Mouse (Mus musculus) lung, postnatal 0 days (tissue): Measurements from ENCODE around the gene Ints3. TPM values are rescaled to one million over a fixed set of nuclear protein-coding genes. Genes with fewer than 3 reads are reported as not detected.

Experiments used
- ATAC-seq: fragments of 200-750 bp; cut with Nextera tagmentation; 2 replicates; pipeline ENCODE4 v1.8.0; 2017; ENCODE audit warnings: moderate library complexity
- DNase-seq: peaks from one replicate; pipeline ENCODE4 v3.0.0-alpha.2; 2016; ENCODE audit warnings: low spot score
- H3K27ac ChIP-seq: fragments of 300-500 bp; sonication (generic); 2 replicates; pipeline ENCODE4 v1.5.1; 2014; ENCODE audit warnings: antibody characterized with exemption, mild to moderate bottlenecking, low read length, mixed read lengths
- H3K27me3 ChIP-seq: fragments of 300-500 bp; sonication (generic); replicated peaks from 2 replicates; pipeline ENCODE4 v1.6.1; 2014; ENCODE audit warnings: low read length, mixed read lengths; ENCODE audit not compliant: insufficient read depth
- H3K36me3 ChIP-seq: fragments of 300-500 bp; sonication (generic); 2 replicates; pipeline ENCODE4 v1.6.1; 2014; ENCODE audit warnings: low read length, mixed read lengths; ENCODE audit not compliant: insufficient read depth
- H3K4me1 ChIP-seq: fragments of 300-500 bp; sonication (generic); 2 replicates; pipeline ENCODE4 v1.6.1; 2014; ENCODE audit warnings: antibody characterized with exemption, low read depth, low read length, mixed read lengths; ENCODE audit not compliant: insufficient read depth
- H3K4me2 ChIP-seq: fragments of 300-500 bp; sonication (generic); replicated peaks from 2 replicates; pipeline ENCODE4 v1.6.1; 2014; ENCODE audit warnings: low read depth, mild to moderate bottlenecking, low read length, moderate library complexity, mixed read lengths
- H3K4me3 ChIP-seq: fragments of 300-500 bp; sonication (generic); 2 replicates; pipeline ENCODE4 v1.5.1; 2014; ENCODE audit warnings: low read depth, low read length
- H3K9ac ChIP-seq: fragments of 300-500 bp; sonication (generic); replicated peaks from 2 replicates; pipeline ENCODE4 v1.6.1; 2014; ENCODE audit warnings: low read depth, mild to moderate bottlenecking
- H3K9me3 ChIP-seq: fragments of 300-500 bp; sonication (generic); 2 replicates; pipeline ENCODE4 v1.6.1; 2016; ENCODE audit warnings: low read length, mixed read lengths
- CTCF ChIP-seq: IDR thresholded peaks from 2 replicates; pipeline ENCODE4 v1.5.1; 2016; ENCODE audit warnings: antibody characterized with exemption, mild to moderate bottlenecking
- EP300 ChIP-seq: IDR thresholded peaks from 2 replicates; pipeline ENCODE4 v1.6.1; 2016; ENCODE audit warnings: antibody characterized with exemption, mild to moderate bottlenecking, control low read depth
- WGBS: fragments of 180-500 bp; shearing (Covaris S2); extraction: QIAGEN DNeasy Blood & Tissue Kit; methylation state at CpG from one replicate; pipeline ENCODE4 v1.1.7; 2014; 5-methylcytosine and 5-hydroxymethylcytosine counted together
- polyA plus RNA-seq: library from polyadenylated mRNA; unstranded; fragments of >200 nt; fragmentation: Nextera tagmentation; extraction: Ambion mirVana; gene quantifications from 2 replicates; pipeline ENCODE4 v1.2.1, GENCODE M21; 2015

Ints3 gene
- polyA plus RNA-seq, 1 experiment from 2014 or later: 10.6 TPM

DNA sequence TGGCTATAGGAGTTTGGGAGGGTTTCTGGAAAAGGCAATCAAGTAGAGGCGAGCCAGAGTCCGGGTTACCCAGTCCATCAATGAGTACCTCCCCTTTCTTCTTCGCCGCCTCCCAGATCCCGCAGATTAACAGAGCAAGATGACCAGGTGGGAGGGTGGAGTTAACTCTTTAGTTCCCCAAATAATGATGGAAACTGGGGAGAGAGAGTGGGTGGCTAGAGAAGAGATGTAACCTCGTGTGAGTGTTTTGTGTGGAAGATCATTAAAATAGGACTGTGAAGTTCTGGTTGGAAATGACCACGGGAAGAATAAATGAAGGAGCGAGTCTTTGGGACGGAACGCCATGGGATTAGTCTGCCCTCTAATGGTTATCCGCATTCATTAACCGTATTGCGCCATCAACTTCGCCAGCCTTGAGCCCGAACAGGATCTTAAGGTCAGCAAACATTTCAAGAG, 32.9 kb upstream of the Ints3 start:
- H3K9ac ChIP-seq: 0 out of 2 replicates have a peak overlapping the region, but pooled peaks have one; percentile 32
- under 1% methylated on average over 15 of the region's 15 CpGs for WGBS
- H3K36me3 ChIP-seq: no peaks in the 10 kb centered on the region
- DNase-seq (peak; percentile 95), ATAC-seq (peak; percentile 64)
- H3K9me3 ChIP-seq: no peaks in the 10 kb centered on the region
- TF ChIP-seq EP300 (peak; percentile 59), CTCF (peak; percentile 90)
- H3K27ac ChIP-seq: peak overlapping the region; percentile 81
- no peaks in the 10 kb centered on the region; the same call in 1 of the 2 replicates for H3K4me1 ChIP-seq
- no peaks in the 10 kb centered on the region for H3K27me3 ChIP-seq
- peak overlapping the region; percentile 71 for H3K4me3 ChIP-seq
- peak overlapping the region; percentile 91 for H3K4me2 ChIP-seq

DNA sequence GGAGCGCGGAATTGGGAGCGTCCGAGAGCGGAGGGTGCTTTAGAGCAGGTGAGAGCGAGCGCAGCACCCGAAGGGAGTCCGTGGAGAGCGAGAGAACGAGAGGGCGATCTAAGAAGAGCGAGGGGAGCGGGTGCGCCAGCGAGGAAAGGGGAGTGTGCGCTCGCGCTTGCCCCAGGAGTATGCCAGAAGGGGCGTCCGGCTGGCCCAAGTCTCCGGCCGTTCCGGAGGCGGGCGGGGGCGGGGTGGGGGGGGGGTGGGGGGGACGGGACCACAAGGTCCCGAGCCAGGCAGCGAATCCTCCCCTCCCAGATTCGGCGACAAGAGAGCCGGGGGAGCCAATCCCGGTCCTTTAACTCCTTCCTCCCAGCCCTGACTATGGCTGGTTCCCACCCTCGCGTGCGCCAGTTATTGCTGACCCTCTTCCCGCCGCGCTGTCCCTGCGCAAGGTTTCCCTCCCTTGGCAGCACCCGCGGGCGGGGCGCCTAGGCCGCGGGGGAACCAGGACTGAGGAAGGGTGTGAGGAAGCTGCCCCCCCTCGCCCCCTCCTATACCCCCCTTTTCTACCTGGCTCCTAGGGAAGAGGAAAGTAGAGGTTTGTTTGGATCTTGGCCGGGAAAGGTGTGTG, 32.4 kb upstream of the Ints3 start, which contains the start of gene Npr1:
Npr1 (minus strand) TSS at position 181 of the 625 bp plus-strand sequence.
- Histone ChIP-seq H3K36me3 (no peaks in the 10 kb centered on the region), H3K9me3 (no peaks in the 10 kb centered on the region), H3K4me2 (peak within 1 kb of the TSS; percentile 91), H3K4me1 (no peaks in the 10 kb centered on the region; the same call in 1 of the 2 replicates), H3K9ac (peak within 1 kb of the TSS; percentile 74), H3K4me3 (peak within 1 kb of the TSS; percentile 71), H3K27me3 (no peaks in the 10 kb centered on the region), H3K27ac (peak within 1 kb of the TSS; percentile 89)
- ATAC-seq (peak; percentile 69), DNase-seq (peak; percentile 82)
- TF ChIP-seq CTCF (no peak), EP300 (no peak)
- WGBS: 1% methylated on average over 11 of the region's 49 CpGs

DNA sequence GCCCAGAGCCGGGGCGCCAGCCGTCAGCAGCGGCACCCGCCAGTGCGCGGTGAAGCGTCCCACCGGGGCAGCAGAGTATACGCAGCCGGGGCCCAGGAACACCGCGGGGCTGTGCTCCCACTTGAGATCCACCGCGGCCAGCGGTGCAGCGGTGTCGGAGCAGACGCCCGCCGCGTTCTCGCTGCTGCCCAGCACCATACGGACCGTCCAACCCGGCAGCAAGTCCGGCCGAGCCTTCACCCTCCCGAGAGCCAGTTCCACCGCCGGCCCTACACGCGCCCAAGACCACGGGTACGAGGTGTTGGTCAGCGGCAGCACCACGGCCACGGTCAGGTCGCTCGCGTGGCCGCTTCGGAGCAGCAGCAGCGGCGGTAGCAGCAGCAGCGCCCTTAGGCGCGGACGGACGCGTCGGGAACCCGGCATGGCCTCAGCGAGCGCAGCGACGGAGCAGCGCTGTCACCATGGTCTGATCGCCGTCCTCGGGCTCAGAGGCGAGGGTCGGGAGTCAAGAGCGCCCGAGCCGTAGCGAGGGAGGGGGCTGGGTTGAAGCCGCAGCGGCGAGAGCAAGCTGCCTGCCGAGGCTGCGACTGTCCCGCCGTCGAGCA, 31.8 kb upstream of the Ints3 start:
- H3K36me3 ChIP-seq: no peaks in the 10 kb centered on the region
- no peaks in the 10 kb centered on the region for H3K27me3 ChIP-seq
- H3K27ac ChIP-seq: peak overlapping the region; percentile 89
- H3K4me3 ChIP-seq: peak overlapping the region; percentile 71
- TF ChIP-seq EP300 (no peak), CTCF (no peak)
- WGBS: under 1% methylated on average over 73 of the region's 75 CpGs
- peak overlapping the region; percentile 91 for H3K4me2 ChIP-seq
- ATAC-seq (peak; percentile 34), DNase-seq (peak; percentile 31)
- no peaks in the 10 kb centered on the region; the same call in 1 of the 2 replicates for H3K4me1 ChIP-seq
- H3K9ac ChIP-seq: peak overlapping the region; percentile 74
- H3K9me3 ChIP-seq: no peaks in the 10 kb centered on the region

DNA sequence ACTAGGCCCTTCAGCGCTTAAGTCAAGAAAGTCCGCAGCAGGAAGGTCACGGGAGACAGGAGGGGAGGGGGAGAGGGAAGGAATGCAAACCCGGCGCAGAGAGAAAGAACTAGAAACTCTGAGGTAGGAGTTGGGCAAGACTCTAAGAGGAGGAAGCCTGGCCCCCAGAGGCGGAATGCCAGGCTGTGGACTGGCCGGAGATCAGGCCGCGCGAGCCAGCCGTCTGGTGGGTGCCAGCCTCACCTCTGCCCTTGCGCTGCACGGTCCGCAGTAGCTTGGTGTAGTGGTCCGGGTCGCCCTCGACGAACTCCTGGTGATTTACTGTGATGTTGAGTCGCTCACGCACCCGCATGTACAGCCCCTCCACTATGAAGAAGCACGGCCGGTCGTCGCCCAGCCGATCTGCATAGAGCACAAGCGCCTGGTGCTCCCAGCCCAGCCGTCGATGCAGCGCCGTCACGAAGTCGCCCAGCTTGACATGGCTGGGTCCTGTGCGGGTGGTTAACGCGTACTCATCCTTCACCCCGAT, 31.2 kb upstream of the Ints3 start:
- peak overlapping the region; percentile 74 for H3K9ac ChIP-seq
- DNase-seq (peak; percentile 94), ATAC-seq (peak; percentile 75)
- WGBS: 6% methylated on average over 31 of the region's 37 CpGs
- peak overlapping the region; percentile 89 for H3K27ac ChIP-seq
- no peak; the same call in 1 of the 2 replicates for TF ChIP-seq CTCF
- TF ChIP-seq EP300: no peak
- H3K4me2 ChIP-seq: peak overlapping the region; percentile 91
- no peaks in the 10 kb centered on the region for H3K27me3 ChIP-seq
- peak overlapping the region; percentile 71 for H3K4me3 ChIP-seq
- no peaks in the 10 kb centered on the region for H3K9me3 ChIP-seq
- no peaks in the 10 kb centered on the region for H3K36me3 ChIP-seq
- H3K4me1 ChIP-seq: no peaks in the 10 kb centered on the region; the same call in 1 of the 2 replicates

DNA sequence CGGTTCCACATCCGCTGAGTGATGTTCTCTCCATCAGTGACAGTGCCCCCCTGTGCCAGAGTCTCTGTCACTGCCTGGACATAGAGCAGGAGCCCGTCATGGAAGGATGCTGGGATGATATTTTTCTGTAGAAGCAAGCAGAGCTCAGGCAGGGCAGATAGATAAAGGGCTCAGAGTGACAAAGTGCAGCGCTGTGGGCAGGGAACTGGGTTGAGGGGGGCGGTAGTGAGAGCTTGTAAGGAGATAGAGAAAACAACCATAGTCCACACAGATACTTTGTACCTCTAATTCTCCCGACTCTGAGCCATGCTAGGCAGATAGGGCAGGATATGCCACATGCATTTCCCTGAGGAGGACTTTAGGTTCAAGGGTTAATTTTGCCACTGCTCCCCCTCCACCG, 29.2 kb upstream of the Ints3 start:
- Histone ChIP-seq H3K27me3 (no peaks in the 10 kb centered on the region), H3K27ac (no peak overlapping the region), H3K4me2 (peak overlapping the region; percentile 91), H3K9ac (no peak overlapping the region), H3K36me3 (no peaks in the 10 kb centered on the region), H3K4me3 (0 out of 2 replicates have a peak overlapping the region, but pooled peaks have one; percentile 71), H3K9me3 (no peaks in the 10 kb centered on the region), H3K4me1 (no peaks in the 10 kb centered on the region; the same call in 1 of the 2 replicates)
- 43% methylated on average over 7 of the region's 7 CpGs for whole genome bisulfite sequencing
- DNase-seq (no peak), ATAC-seq (no peak)
- TF ChIP-seq EP300 (no peak), CTCF (peak; percentile 12; the same call in 1 of the 2 replicates)

DNA sequence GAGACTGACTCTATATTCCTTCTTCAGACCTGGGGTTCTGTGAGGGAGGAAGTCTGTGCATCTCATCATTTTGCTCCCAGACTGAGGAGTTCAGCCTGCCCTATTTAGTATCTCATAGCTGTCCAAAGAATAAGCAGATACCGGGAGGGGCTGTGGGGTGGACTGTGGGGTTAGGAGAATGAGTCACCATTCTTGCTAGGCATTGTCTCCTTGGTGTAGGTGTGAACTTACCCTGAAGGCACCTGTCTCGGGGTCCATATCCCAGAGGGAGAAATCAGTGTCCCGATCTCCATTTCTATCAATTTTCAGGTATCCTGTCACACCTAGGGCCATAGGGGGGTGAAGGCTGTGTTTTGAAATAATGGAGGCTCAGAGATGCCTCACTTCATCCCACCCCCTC, 28.5 kb upstream of the Ints3 start:
- no peak overlapping the region for H3K27ac ChIP-seq
- no peaks in the 10 kb centered on the region for H3K27me3 ChIP-seq
- no peak overlapping the region for H3K9ac ChIP-seq
- DNase-seq (no peak), ATAC-seq (no peak)
- H3K36me3 ChIP-seq: no peaks in the 10 kb centered on the region
- H3K4me2 ChIP-seq: no peak overlapping the region
- TF ChIP-seq CTCF (no peak), EP300 (no peak)
- H3K4me3 ChIP-seq: no peak overlapping the region
- WGBS: 83% methylated on average over 3 of the region's 3 CpGs
- H3K9me3 ChIP-seq: no peaks in the 10 kb centered on the region
- no peaks in the 10 kb centered on the region; the same call in 1 of the 2 replicates for H3K4me1 ChIP-seq
